Mouse (Mus musculus) myocyte (in vitro differentiated cells): ENCODE results near the gene Slc12a5.

Experiments used
- E2F4 ChIP-seq: IDR thresholded peaks from one replicate; pipeline ENCODE4 v1.6.1; 2011; ENCODE audit warnings: mild to moderate bottlenecking, control low read depth, moderate library complexity; ENCODE audit not compliant: insufficient read depth
- MAX ChIP-seq: IDR thresholded peaks from one replicate; pipeline ENCODE4 v1.6.1; 2011; ENCODE audit warnings: low read depth, mild to moderate bottlenecking, control low read depth
- MYOG ChIP-seq, 3 experiments: IDR thresholded peaks; one replicate each; pipeline ENCODE4 v1.6.1; 2011; ENCODE audit warnings: control low read depth in 2 of 3, low read depth in 2 of 3, mild to moderate bottlenecking in 2 of 3; ENCODE audit not compliant: insufficient read length in 2 of 3, control insufficient read depth in 1 of 3, insufficient read depth in 1 of 3
- POLR2A ChIP-seq: IDR thresholded peaks from one replicate; pipeline ENCODE4 v1.6.1; 2011; ENCODE audit warnings: low read depth, mild to moderate bottlenecking, control low read depth, moderate library complexity; ENCODE audit not compliant: insufficient read length
- POLR2AphosphoS2 ChIP-seq: IDR thresholded peaks from one replicate; pipeline ENCODE4 v1.6.1; 2011; ENCODE audit warnings: low read depth, control low read depth; ENCODE audit not compliant: insufficient read length
- REST ChIP-seq: IDR thresholded peaks from one replicate; pipeline ENCODE4 v1.6.1; 2011; ENCODE audit warnings: mild to moderate bottlenecking, control low read depth, moderate library complexity; ENCODE audit not compliant: insufficient read depth, insufficient read length
- SRF ChIP-seq: IDR thresholded peaks from one replicate; pipeline ENCODE4 v1.6.1; 2011; ENCODE audit warnings: low read depth; ENCODE audit not compliant: control insufficient read depth, insufficient read length
- TCF12 ChIP-seq: IDR thresholded peaks from one replicate; pipeline ENCODE4 v1.6.1; 2011; ENCODE audit warnings: mild to moderate bottlenecking, control low read depth; ENCODE audit not compliant: poor library complexity, insufficient read depth, severe bottlenecking
- TCF3 ChIP-seq: IDR thresholded peaks from one replicate; pipeline ENCODE4 v1.6.1; 2011; ENCODE audit warnings: low read depth, control low read depth; ENCODE audit not compliant: insufficient read length
- USF1 ChIP-seq: IDR thresholded peaks from one replicate; pipeline ENCODE4 v1.6.1; 2011; ENCODE audit warnings: low read depth, mild to moderate bottlenecking, control low read depth, moderate library complexity

DNA sequence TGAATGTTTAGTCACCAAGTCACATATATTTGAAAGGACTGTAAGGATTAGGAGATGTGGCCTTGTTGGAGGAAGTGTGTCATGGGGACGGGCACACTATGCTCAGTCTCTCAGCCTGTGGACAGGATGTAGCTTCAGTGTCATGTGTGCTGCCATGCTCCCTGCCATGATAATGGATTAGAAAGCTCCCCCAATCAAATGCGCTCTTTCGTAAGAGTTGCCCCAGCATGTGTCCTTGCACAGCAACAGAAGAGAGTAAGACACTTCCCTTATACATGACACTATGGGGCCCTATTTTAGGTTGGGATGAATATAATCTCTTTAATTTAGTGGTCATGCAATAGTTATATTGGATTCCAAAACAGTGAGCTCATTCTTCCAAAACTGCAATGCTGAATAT lies 59.9 kb downstream of the Slc12a5 start:
- TF ChIP-seq E2F4: no peak
- TF ChIP-seq POLR2A: no peak
- no peak for TF ChIP-seq POLR2AphosphoS2
- no peak for TF ChIP-seq USF1
- TF ChIP-seq TCF12: no peak
- TF ChIP-seq SRF: no peak
- TF ChIP-seq MAX: no peak
- no peak for TF ChIP-seq MYOG (IDR thresholded peaks at IDR 0.05; ENCODE audit: control insufficient read depth in 1 of 3, insufficient read depth in 1 of 3, insufficient read length in 2 of 3, low read depth in 2 of 3)
- no peak for TF ChIP-seq REST
- no peak for TF ChIP-seq TCF3
